Mouse (Mus musculus) retina, adult 2 months (tissue): ENCODE data around the gene Wnt1.

Experiments used
- DNase-seq: peaks from one replicate; pipeline ENCODE4 v3.0.0-alpha.2; 2012; ENCODE audit warnings: low read depth, low spot score

Wnt1 gene

DNA sequence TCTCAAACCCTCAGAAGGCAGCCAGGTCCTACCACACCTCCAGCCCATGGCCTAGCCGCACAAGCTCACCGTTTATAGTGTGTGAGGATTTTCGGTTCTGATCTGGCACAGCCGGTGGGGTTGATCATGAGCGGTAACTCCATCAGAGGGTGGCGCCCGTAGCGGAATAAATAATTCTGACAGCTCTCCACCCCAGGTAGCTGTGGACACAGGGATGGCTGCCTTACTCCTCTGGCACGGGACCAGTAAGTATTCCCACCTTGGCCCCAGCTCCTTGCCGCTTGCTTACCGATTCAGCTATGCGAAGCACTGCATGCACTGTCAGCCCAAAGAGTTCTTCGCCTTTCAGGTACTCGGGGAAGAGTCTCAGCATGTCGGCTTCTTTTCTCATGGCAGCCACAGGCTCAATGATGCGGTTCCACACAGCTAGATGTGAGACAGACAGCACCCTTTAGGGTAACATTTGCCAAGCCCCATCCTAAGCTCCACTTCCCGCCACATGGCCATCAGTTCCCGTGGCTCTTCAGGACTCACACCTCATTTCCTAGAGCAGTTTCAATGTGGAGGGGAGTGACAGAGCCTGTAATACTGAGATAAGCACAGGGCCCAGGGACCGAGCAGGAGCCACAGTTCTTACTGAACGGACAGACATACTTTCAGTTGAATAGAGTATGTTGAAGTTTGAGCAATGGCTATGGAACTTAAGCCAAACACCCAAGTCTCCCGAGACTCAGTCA, 47.5 kb downstream of the Wnt1 start:
- no peak for DNase-seq

DNA sequence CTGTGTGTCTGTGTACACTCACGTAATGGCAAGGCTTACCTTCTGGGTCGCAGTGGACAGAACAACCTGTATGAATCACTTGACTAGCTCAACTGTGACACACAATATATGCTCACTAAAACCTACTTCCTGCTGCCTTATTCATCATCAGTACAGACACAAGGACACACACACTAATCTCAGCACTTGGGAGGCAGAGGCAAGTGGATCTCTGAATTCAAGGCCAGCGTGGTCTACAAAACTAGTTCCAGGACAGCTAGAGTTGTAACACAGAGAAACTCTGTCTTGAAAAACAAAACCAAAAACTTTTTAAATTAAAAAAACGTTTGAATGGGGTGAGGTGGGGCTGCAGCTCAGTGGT, 48.1 kb downstream of the Wnt1 start:
- no peak for DNase-seq

DNA sequence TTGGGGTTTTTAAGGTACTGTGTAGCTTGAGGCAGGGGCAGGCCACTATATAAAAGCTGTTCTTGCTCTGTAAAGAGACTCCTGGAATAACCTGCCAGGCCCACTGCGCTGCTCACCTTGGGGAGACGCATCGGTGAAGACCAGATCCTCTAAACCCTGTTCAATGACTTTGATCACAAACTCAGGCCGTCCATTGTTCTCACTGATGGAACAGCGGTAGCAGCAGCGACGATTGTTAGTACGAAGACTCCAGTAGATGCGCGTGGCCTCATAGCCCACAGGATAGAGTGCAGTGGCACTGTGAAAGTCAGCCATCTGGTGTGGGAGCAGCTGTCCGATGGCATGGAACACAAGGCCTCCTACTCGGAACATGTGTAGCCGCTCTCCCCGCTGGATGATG, 49.5 kb downstream of the Wnt1 start:
- DNase-seq: no peak

DNA sequence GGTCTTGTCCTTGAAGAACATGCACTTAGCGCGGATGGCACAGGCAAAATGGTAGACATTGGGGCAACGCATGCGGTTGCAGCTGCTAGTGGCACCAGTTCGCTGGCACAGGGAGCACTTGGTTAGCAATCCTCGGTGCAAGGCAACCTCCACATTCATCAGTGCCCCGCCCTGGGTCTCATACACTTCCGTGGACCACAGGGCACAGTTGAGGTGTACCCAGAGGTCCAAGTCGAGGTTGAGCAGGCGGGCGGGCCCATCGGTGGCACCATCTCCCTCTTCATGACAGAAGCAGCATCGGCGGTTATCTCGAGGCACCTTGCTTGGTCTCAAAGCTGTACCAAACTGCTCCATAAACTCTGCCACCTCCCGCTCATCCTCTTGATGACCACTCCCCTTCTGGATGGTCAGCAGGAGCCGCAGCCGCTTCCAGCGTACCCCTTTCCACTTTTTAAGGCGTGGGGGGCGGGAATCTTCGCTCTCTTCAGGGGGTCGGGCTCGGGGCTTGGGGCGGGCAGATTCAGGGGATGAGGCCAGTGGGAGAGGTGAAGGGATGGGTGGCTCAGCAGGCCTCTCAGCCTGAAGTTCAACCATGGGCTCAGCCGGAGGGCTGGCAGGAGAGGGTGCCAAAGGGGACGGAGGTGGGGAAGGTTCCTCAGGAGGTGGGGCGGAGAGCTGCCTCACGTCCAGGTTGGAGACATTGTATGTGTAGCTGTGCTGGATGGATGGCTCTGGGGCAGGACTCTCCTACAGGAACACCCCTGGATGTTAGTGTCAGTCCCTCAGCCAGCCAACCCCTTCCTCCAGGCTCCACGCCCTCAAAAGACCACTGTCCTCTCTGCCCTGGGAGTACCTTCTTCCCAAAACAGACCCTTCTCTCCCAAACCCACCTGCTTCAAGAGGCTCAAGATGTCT, 50.3 kb downstream of the Wnt1 start:
- no peak for DNase-seq
